Mouse (Mus musculus): ENCODE measurements around the gene Pax4. TPM values are rescaled to one million over a fixed set of nuclear protein-coding genes. Genes with fewer than 3 reads are reported as not detected.

Gene Pax4
- polyA plus RNA-seq, 1 experiment from 2014 or later: 0.37 TPM

- WGBS: 79% methylated on average over 2 of the region's 2 CpGs
- no peak overlapping the region for H3K4me3 ChIP-seq (ENCODE audit: low read depth, low read length)
- no peak overlapping the region for H3K9ac ChIP-seq (ENCODE audit: low read depth, low read length)
- H3K9me3 ChIP-seq (ENCODE audit: control insufficient read depth): no peaks in the 10 kb centered on the region
- TF ChIP-seq CTCF (IDR thresholded peaks at IDR 0.05; ENCODE audit: low read depth): no peak
- peak overlapping the region; percentile 25; the same call in 1 of the 2 replicates for H3K4me2 ChIP-seq (replicated peaks; ENCODE audit: low read depth)
- no peaks in the 10 kb centered on the region; the same call in 1 of the 2 replicates for H3K36me3 ChIP-seq (ENCODE audit: control insufficient read depth, insufficient read depth)
- 0 out of 2 replicates have a peak, but pooled peaks cover 11% of the 10 kb centered on the region for H3K4me1 ChIP-seq (replicated peaks; ENCODE audit: control insufficient read depth, insufficient read depth, low read length)
- no peaks in the 10 kb centered on the region for H3K27me3 ChIP-seq (replicated peaks; ENCODE audit: control insufficient read depth, insufficient read depth, low read length)
- H3K27ac ChIP-seq (ENCODE audit: low read depth, low read length): no peak overlapping the region; the same call in 1 of the 2 replicates
- no peak for ATAC-seq
Observed at GRCm38 (mm10) chr6:28486471-28486870, 37.3 kb upstream of the Pax4 start.

- no peak for ATAC-seq
- Histone ChIP-seq H3K9ac (ENCODE audit: low read depth, low read length) (no peak overlapping the region), H3K4me1 (replicated peaks; ENCODE audit: control insufficient read depth, insufficient read depth, low read length) (0 out of 2 replicates have a peak, but pooled peaks cover 10% of the 10 kb centered on the region), H3K9me3 (ENCODE audit: control insufficient read depth) (no peaks in the 10 kb centered on the region), H3K4me2 (replicated peaks; ENCODE audit: low read depth) (no peak overlapping the region), H3K27me3 (replicated peaks; ENCODE audit: control insufficient read depth, insufficient read depth, low read length) (no peaks in the 10 kb centered on the region), H3K36me3 (ENCODE audit: control insufficient read depth, insufficient read depth) (no peaks in the 10 kb centered on the region), H3K27ac (ENCODE audit: low read depth, low read length) (no peak overlapping the region), H3K4me3 (ENCODE audit: low read depth, low read length) (no peak overlapping the region)
- WGBS: 92% methylated on average over 2 of the region's 2 CpGs
- no peak for TF ChIP-seq CTCF (IDR thresholded peaks at IDR 0.05; ENCODE audit: low read depth)
Observed at GRCm38 (mm10) chr6:28486008-28486407, 36.9 kb upstream of the Pax4 start.

GRCm38 (mm10) chr6:28482711-28483315 is 33.7 kb upstream of the Pax4 start:
- no peaks in the 10 kb centered on the region for H3K36me3 ChIP-seq (ENCODE audit: control insufficient read depth, insufficient read depth)
- H3K9ac ChIP-seq (ENCODE audit: low read depth, low read length): no peak overlapping the region
- H3K4me3 ChIP-seq (ENCODE audit: low read depth, low read length): no peak overlapping the region
- no peaks in the 10 kb centered on the region for H3K9me3 ChIP-seq (ENCODE audit: control insufficient read depth)
- H3K4me2 ChIP-seq (replicated peaks; ENCODE audit: low read depth): no peak overlapping the region
- no peaks in the 10 kb centered on the region for H3K27me3 ChIP-seq (replicated peaks; ENCODE audit: control insufficient read depth, insufficient read depth, low read length)
- H3K4me1 ChIP-seq (replicated peaks; ENCODE audit: control insufficient read depth, insufficient read depth, low read length): 0 out of 2 replicates have a peak, but pooled peaks cover 12% of the 10 kb centered on the region
- 42% methylated on average over 4 of the region's 4 CpGs for WGBS
- TF ChIP-seq CTCF (IDR thresholded peaks at IDR 0.05; ENCODE audit: low read depth): no peak
- H3K27ac ChIP-seq (ENCODE audit: low read depth, low read length): no peak overlapping the region
- ATAC-seq: no peak

- 3% methylated on average over 21 of the region's 21 CpGs for WGBS
- no peaks in the 10 kb centered on the region for H3K9me3 ChIP-seq (ENCODE audit: control insufficient read depth)
- no peaks in the 10 kb centered on the region for H3K36me3 ChIP-seq (ENCODE audit: control insufficient read depth, insufficient read depth)
- H3K4me1 ChIP-seq (replicated peaks; ENCODE audit: control insufficient read depth, insufficient read depth, low read length): 0 out of 2 replicates have a peak, but pooled peaks cover 9% of the 10 kb centered on the region
- H3K4me3 ChIP-seq (ENCODE audit: low read depth, low read length): peak overlapping the region; percentile 92
- peak overlapping the region; percentile 75 for H3K9ac ChIP-seq (ENCODE audit: low read depth, low read length)
- no peaks in the 10 kb centered on the region for H3K27me3 ChIP-seq (replicated peaks; ENCODE audit: control insufficient read depth, insufficient read depth, low read length)
- no peak for TF ChIP-seq CTCF (IDR thresholded peaks at IDR 0.05; ENCODE audit: low read depth)
- H3K27ac ChIP-seq (ENCODE audit: low read depth, low read length): peak overlapping the region; percentile 80
- H3K4me2 ChIP-seq (replicated peaks; ENCODE audit: low read depth): peak overlapping the region; percentile 95
- no peak for ATAC-seq
Observed at GRCm38 (mm10) chr6:28480752-28481492, 31.8 kb upstream of the Pax4 start.

- ATAC-seq: peak; percentile 99
- TF ChIP-seq CTCF (IDR thresholded peaks at IDR 0.05; ENCODE audit: low read depth): peak; percentile 17; the same call in 1 of the 2 replicates
- under 1% methylated on average over 68 of the region's 68 CpGs for WGBS
Observed at GRCm38 (mm10) chr6:28479865-28480751, 31.0 kb upstream of the Pax4 start.

More at GRCm38 (mm10) chr6:28479865-28480751, 31.0 kb upstream of the Pax4 start:
- Histone ChIP-seq H3K9me3 (ENCODE audit: control insufficient read depth) (no peaks in the 10 kb centered on the region), H3K4me3 (ENCODE audit: low read depth, low read length) (peak overlapping the region; percentile 92), H3K9ac (ENCODE audit: low read depth, low read length) (peak overlapping the region; percentile 75), H3K27ac (ENCODE audit: low read depth, low read length) (peak overlapping the region; percentile 80), H3K36me3 (ENCODE audit: control insufficient read depth, insufficient read depth) (no peaks in the 10 kb centered on the region), H3K4me1 (replicated peaks; ENCODE audit: control insufficient read depth, insufficient read depth, low read length) (0 out of 2 replicates have a peak, but pooled peaks cover 9% of the 10 kb centered on the region), H3K27me3 (replicated peaks; ENCODE audit: control insufficient read depth, insufficient read depth, low read length) (no peaks in the 10 kb centered on the region), H3K4me2 (replicated peaks; ENCODE audit: low read depth) (peak overlapping the region; percentile 95)

Measured in intestine, postnatal 0 days (tissue).